Mouse (Mus musculus): ENCODE data around the gene Pak1.

Pak1 gene

DNA sequence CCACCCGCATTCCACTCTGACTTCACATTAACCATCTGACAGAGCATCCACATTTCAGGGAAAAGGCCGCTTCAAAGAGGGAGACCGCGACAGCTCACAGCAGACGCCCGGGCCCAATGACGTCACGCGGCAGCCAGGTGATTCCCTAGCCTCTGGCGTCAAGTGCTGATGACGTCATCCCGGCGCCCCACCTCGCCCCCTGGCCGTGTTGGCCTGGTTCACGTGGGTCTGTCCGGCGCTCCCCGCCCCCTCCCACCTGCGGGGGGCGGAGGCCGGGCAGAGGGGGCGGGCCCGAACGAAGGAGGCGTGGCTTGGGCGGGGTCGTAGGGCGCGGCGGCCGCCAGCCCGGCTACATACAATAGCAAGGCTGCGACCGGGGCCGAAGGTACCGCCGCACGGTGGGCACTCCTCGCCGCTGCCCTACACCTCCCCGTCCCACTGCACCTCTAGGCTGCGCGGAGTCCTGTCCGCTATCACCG lies at the start of gene Pak1:
TSS of gene Pak1 (plus strand) at position 352 of the 479 bp plus-strand sequence.
- in situ Hi-C loops (cut with MboI): no loop called here

DNA sequence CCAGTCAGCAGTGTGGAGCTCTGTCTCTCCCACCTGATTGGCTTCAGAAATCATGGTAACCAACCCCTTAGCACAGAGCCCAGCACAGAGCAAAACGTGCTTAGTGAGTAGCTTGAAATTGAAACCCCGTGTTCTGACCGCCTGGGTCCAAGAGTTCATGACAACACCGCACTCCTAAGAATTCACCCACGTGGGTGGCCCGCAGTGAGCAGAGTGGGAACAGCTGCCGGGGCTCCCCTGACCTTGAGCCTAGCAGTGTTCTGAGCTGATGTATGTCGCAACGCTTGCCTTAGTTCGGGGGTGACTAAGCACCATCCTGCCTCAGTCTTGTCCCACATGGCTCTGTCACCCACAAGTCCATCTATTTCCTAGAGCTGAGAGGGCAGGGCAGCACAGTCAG lies 47.4 kb upstream of the Pak1 start:
- in situ Hi-C loops (cut with MboI): loop anchor here (10.0 to 25.0 kb wide), 2 partner anchors 224 to 371 kb away; partner anchors contain the start of gene Myo7a

- in situ Hi-C loops (cut with MboI): loop anchor here (10.0 to 25.0 kb wide), 2 partner anchors 223 to 370 kb away; partner anchors contain the start of gene Myo7a
Observed at GRCm38 (mm10) chr7:97741756-97742291, 46.5 kb upstream of the Pak1 start.

GRCm38 (mm10) chr7:97745299-97745698 lies 43.0 kb upstream of the Pak1 start:
- in situ Hi-C loops (cut with MboI): loop anchor here (10.0 to 25.0 kb wide), 2 partner anchors 220 to 367 kb away; partner anchors contain the start of gene Myo7a

- in situ Hi-C loops (cut with MboI): loop anchor here (10.0 to 25.0 kb wide), 2 partner anchors 218 to 365 kb away; partner anchors contain the start of gene Myo7a
Observed at GRCm38 (mm10) chr7:97747176-97747707, 41.1 kb upstream of the Pak1 start.

DNA sequence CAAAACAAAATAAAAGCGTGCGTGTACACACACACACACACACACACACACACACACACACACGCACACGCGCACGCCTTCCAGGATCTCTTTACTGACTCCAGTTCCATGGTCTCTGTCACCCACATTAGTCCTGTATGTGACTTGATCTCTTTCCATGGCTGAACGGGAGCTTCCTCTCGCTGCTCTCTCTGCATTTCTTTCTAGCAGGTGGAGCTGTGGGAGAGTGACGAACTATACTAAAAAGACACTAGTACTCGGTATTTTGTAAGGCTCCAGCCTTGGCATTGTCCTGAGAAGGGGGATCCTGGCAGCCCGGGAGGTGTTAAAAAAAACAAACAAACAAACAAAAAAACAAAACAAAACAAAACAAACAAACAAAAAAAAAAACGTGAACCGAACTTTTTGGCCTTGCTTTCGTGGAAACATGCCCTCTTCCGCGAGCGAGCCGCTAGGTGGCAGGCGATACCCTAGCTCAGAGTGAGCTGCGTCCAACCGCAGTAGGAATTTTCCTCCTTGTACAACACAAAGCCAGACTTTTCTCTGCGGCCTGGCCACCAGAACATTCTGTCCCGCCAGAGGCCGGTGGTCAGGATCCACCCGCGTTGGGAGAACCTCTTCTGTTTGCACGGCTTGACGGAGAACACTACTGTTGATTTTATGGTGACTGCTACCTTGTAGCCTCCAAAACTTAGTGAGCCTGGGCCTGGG lies 40.4 kb upstream of the Pak1 start:
- in situ Hi-C loops (cut with MboI): loop anchor here (10.0 to 25.0 kb wide), 2 partner anchors 217 to 364 kb away; partner anchors contain the start of gene Myo7a

- in situ Hi-C loops (cut with MboI): loop anchor here (10.0 to 25.0 kb wide), 2 partner anchors 216 to 364 kb away; partner anchors contain the start of gene Myo7a
Observed at GRCm38 (mm10) chr7:97748527-97749206, 39.7 kb upstream of the Pak1 start.

DNA sequence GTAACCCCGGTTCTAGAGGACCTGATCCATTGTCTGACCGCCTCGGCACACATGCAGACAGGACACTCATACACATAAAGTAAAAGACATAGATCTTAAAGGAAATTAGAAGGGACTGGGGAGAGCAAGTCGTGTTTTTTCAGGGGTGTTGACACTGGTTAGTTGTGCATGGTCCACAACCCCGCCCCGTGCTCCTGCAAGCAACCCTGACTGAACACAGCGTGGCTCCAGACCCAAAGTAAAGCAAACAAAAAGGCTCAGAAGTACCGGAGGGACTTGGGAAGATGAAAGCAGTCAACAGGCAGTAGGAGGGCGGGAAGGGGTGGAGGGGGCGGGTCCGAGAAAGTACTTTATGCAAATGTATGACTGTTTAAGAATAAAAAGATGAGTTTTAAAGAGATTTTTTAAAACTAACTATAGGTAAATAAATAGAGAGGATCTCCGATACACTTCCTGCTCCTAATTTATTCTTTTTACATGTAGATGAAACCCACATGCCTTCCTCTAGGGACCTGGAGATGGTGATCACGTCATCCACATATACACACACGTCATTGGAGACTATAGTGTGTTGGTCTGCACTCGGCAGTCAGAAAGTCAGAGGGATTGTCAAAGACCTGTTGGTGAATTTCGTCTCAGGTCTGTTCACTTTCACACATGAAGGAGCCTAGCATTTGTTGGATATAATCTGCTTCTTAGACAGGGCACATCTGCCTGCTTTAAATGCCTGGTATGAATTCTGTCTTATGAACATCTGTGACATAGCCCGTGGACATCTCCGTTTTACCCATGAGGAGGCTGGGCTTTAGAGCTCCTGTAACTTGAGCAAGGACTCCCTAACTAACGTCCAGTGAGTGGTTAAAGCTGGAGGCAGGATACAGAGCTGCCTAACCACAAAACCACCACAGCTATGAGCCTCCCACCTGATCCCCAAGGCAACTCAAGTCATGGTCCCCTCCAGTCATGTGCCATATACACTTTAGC lies 38.8 kb upstream of the Pak1 start:
- in situ Hi-C loops (cut with MboI): loop anchor here (10.0 to 25.0 kb wide), 2 partner anchors 215 to 363 kb away; partner anchors contain the start of gene Myo7a

DNA sequence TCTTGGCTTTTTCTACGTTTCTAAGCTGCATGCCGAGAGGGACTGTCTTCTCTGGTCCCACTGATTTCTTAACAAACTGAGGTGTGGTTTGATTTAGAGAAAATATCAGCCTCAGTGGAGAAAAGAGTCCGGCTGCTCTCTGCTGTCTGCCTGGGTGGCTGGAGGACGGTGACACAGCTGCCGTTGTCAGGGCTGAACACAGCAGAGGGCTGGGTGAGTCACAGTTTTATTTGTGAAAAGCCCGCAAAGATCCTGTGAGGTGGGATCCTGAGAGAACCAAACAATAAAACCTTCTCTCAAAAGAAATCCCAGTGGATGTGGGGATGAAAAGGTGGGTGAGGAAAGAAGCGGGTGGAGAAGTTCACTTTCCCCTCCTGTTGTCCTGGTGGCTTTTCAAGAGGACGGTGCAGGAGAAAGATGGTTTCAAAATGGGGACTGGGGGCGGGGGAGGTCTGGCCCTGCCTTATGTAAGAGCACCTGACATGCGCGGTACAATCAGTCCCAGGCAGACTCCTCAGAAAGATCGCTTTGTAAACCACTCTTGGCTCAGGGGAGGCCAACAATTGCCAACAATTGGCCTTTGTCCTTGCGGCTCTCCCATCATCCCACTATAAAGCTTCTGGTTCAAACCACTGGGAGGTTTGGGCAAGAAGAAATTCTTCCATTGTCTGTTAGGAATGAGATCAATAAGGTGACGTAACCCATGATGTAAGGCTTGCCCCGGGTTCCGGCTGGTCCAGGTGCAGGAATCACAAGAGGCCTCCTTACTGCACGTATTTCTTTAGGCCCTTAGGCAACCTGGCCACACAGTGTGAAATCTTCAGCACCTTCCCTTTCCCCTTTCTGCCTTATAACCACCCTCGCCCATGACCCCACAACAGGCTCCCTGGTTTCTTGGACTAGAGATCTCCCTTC lies 31.1 kb upstream of the Pak1 start:
- in situ Hi-C loops (cut with MboI): no loop called here

GRCm38 (mm10) chr7:97764591-97764990 lies 23.8 kb upstream of the Pak1 start:
- in situ Hi-C loops (cut with MboI): no loop called here

DNA sequence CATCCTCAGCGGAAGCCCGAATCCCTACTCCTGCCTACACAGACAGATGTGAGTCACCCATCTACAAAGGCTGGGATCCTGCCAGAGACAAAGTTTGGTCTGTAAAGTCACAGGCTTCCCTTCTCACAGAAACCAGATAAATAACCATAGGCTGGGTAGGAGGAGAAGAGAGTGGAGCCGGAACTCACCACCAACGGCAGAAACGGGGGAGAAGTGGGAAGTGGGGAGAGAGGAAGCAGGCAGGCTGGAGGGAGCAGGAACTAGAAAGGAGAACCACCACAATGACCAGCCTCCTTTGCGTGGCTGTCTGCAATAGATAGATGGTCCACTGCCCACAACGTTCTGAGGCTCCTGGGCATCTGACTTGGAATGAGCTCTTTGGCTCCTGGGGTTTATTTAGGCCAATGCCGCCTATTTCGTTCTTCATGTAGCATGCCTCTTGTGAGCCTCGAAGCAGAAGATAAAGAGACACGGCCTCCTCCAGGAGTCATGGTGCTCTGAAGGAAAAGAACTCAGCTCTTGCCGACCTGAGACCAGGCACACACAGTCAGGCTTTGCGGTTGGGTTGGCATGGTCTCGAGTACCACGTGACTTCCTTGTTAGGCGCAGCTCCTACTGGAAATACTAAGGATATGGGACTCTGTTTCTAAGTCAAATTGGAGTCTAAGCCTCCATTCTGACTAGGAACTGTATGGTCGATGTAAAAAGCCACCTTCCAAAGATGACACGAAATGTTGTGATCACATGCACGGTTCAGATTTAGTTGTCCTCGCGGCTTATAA lies 23.0 kb upstream of the Pak1 start:
- in situ Hi-C loops (cut with MboI): no loop called here

GRCm38 (mm10) chr7:97765963-97766347 lies 22.4 kb upstream of the Pak1 start:
- in situ Hi-C loops (cut with MboI): no loop called here

DNA sequence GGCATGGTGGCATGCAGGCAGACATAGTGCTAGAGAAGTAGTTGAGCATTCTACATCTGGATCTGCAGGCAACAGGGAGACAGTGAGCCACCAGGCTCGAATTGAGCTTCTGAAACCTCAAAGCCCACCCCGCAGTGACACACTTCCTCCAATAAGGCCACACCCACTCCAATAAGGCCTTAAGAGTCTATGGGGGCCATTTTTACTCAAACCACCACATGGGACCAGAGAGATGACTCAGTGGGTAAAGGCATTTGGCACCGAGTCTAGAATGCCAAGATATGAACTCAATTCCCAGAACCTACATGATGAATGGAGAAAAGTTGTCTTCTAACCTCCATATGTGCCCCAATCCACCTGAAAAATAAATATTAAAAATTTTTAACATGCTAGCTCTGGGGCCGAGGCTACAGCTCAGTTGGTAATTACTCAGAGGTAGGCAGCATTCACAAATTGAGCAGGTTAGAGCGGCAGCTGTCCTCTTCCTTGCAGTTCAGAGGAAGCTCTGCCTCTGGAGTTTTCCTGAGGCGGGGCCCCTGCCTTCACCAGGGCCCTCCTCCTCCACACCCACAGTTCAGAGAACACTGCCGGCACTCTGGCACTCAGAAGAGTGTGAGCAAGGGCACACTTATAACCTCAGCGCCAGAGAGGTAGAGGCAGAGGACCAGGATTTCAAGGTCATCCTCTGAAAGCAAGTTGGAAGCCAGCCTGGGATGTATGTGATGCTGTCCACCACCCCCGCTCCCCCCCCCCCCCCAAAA lies 21.8 kb upstream of the Pak1 start:
- in situ Hi-C loops (cut with MboI): no loop called here

DNA sequence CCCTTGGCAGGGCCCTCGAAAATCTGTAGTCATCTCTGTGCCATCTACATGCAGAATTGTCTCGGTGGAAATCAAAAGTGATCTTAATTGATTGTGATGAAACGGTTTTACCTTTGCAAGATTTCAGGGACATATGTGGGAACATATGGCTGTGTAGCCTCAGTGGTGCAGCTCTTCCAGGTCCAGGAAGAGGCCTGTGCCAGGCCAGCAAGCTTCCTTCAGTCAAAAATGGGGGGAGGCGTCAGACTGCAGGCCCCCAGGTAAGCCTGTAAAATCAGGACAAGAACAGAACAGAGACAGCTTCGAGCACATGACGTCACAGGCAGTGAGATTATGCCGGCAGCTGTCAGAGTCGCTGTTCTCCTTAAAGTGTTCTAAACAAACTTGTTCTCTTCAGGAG lies 20.5 kb upstream of the Pak1 start:
- in situ Hi-C loops (cut with MboI): no loop called here

GRCm38 (mm10) chr7:97769020-97769419 lies 19.3 kb upstream of the Pak1 start:
- in situ Hi-C loops (cut with MboI): no loop called here

DNA sequence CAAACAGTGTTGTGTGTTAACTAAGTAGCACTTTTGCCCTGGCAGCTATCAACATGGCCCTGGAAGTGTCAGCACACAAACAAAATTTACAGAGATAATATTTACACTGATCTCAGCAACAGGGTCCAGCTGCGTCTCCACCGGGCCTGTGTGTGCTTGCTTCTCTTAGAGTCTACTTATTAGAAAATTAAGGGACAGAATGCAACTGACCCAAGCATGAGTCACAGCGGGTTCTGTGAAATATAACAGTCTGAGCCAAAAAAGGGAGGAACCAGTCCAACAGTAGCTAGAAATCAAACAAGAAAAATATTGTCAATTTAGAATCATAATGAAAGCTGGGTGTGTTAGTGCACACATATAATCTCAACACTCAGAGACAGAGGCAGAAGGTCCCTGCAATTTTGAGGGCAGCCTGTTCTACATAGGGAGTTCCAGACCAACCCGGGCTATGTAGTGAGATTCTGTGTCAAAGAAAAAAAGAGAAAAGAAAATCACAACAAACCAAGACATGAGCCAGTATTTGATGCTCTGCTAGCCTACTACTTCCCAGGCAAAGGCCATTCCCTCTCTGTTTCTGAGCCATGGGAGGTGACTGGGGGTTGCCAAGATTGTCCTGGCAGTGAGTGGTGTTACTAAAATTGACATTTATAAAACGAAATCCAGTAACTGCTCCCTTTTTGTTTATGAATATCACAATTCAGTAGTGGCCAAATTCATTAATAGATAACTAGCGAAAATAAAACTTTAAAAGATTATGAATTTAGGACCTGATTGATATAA lies 17.3 kb upstream of the Pak1 start:
- in situ Hi-C loops (cut with MboI): no loop called here

DNA sequence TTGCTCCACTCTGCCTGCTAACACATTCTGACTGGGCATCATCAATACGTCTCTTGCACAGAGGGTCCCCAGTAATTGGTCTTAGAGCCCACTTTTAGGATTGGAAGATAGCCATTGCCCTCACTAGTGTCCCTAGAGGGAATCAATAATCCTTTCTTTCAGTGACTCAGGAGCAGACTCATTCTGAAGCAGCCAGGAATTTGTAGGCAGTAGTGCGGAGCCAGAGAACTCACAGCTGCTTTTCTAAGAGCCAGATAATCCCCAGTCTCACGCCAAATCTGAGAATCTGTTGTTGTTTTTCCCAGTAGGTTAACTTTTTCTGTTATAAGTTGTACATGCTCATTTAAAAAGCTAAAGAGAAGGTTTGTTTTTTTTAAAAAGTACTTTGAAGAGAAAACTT lies 13.0 kb upstream of the Pak1 start:
- in situ Hi-C loops (cut with MboI): no loop called here

DNA sequence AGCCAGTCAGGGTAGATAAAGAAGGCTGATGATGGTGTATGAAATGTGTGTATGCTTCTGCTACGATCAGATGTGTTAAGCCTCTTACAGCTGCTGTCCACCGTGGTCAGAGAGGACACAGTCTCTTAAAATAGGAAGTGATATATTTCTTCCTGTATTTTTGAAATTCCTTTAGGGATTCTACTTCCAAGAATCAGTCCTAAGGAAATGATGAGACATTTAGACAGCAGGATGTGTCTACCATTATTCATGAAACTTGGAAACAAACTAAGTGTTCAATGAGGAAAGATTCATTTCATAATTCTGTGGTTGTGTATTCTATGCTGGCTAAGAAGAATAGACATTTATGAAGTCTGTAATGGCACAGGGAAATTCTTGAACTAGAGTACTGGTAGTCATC lies 12.4 kb upstream of the Pak1 start:
- in situ Hi-C loops (cut with MboI): no loop called here

Measured in mature B cell (primary cell).